Mouse (Mus musculus): Measurements from ENCODE around the gene Il12rb1.

Gene Il12rb1

GRCm38 (mm10) chr8:70773833-70774232, 34.4 kb upstream of the Il12rb1 start:
- peak; percentile 92 for DNase-seq (ENCODE audit: low spot score)

GRCm38 (mm10) chr8:70774740-70775139, 33.5 kb upstream of the Il12rb1 start:
- DNase-seq (ENCODE audit: low spot score): no peak

- no peak for DNase-seq (ENCODE audit: low spot score)
Observed at GRCm38 (mm10) chr8:70775227-70775626, 33.0 kb upstream of the Il12rb1 start.

GRCm38 (mm10) chr8:70775851-70776495, 32.3 kb upstream of the Il12rb1 start:
- no peak for DNase-seq (ENCODE audit: low spot score)

- DNase-seq (ENCODE audit: low spot score): peak; percentile 99
Observed at GRCm38 (mm10) chr8:70776496-70777444, 31.5 kb upstream of the Il12rb1 start, which contains the start of gene Pik3r2. Gene Pik3r2 (minus strand): TSS chr8:70776713.

- DNase-seq (ENCODE audit: low spot score): no peak
Observed at GRCm38 (mm10) chr8:70780093-70780492, 28.2 kb upstream of the Il12rb1 start.

GRCm38 (mm10) chr8:70786291-70787050, 21.8 kb upstream of the Il12rb1 start:
- no peak for DNase-seq (ENCODE audit: low spot score)

- DNase-seq (ENCODE audit: low spot score): no peak
Observed at GRCm38 (mm10) chr8:70787051-70787445, 21.2 kb upstream of the Il12rb1 start.

- DNase-seq (ENCODE audit: low spot score): no peak
Observed at GRCm38 (mm10) chr8:70787941-70788667, 20.1 kb upstream of the Il12rb1 start.

GRCm38 (mm10) chr8:70789046-70789445, 19.2 kb upstream of the Il12rb1 start:
- no peak for DNase-seq (ENCODE audit: low spot score)

- no peak for DNase-seq (ENCODE audit: low spot score)
Observed at GRCm38 (mm10) chr8:70790846-70791245, 17.4 kb upstream of the Il12rb1 start.

GRCm38 (mm10) chr8:70791294-70791701, 17.0 kb upstream of the Il12rb1 start:
- DNase-seq (ENCODE audit: low spot score): no peak

GRCm38 (mm10) chr8:70791975-70792691, 16.1 kb upstream of the Il12rb1 start:
- DNase-seq (ENCODE audit: low spot score): peak; percentile 94

- no peak for DNase-seq (ENCODE audit: low spot score)
Observed at GRCm38 (mm10) chr8:70792700-70793099, 15.5 kb upstream of the Il12rb1 start.

- DNase-seq (ENCODE audit: low spot score): no peak
Observed at GRCm38 (mm10) chr8:70794215-70794614, 14.0 kb upstream of the Il12rb1 start.

GRCm38 (mm10) chr8:70795370-70795769, 12.9 kb upstream of the Il12rb1 start:
- no peak for DNase-seq (ENCODE audit: low spot score)

GRCm38 (mm10) chr8:70796403-70797080, 11.7 kb upstream of the Il12rb1 start:
- no peak for DNase-seq (ENCODE audit: low spot score)

- DNase-seq (ENCODE audit: low spot score): peak; percentile 90
Observed at GRCm38 (mm10) chr8:70797081-70798070, 10.9 kb upstream of the Il12rb1 start.

GRCm38 (mm10) chr8:70798281-70798680, 10.0 kb upstream of the Il12rb1 start:
- DNase-seq (ENCODE audit: low spot score): no peak

Data from adipocyte (in vitro differentiated cells).